Mouse (Mus musculus) hindbrain, embryonic 15.5 days (tissue): Measurements from ENCODE around the gene Tmem158. TPM values are rescaled to one million over a fixed set of nuclear protein-coding genes. Genes with fewer than 3 reads are reported as not detected.
A peak's percentile ranks its signal among the peaks of the same experiment; 100 is the strongest.

Source experiments
- ATAC-seq: fragments of 200-750 bp; cut with Nextera tagmentation; 2 replicates; pipeline ENCODE4 v1.8.0; 2017; ENCODE audit warnings: low read depth, moderate number of reproducible peaks, moderate TSS enrichment; ENCODE audit not compliant: low FRiP score
- H3K27ac ChIP-seq: fragments of 300-500 bp; sonication (generic); replicated peaks from 2 replicates; pipeline ENCODE4 v1.5.1; 2015; ENCODE audit warnings: mild to moderate bottlenecking, inconsistent platforms
- H3K27me3 ChIP-seq: fragments of 300-500 bp; sonication (generic); 2 replicates; pipeline ENCODE4 v1.6.1; 2015; ENCODE audit warnings: control low read depth, inconsistent platforms
- H3K36me3 ChIP-seq: fragments of 300-500 bp; sonication (generic); 2 replicates; pipeline ENCODE4 v1.6.1; 2015; ENCODE audit warnings: control low read depth, inconsistent platforms
- H3K4me1 ChIP-seq: fragments of 300-500 bp; sonication (generic); replicated peaks from 2 replicates; pipeline ENCODE4 v1.6.1; 2015; ENCODE audit warnings: control low read depth, inconsistent platforms
- H3K4me2 ChIP-seq: fragments of 300-500 bp; sonication (generic); 2 replicates; pipeline ENCODE4 v1.6.1; 2015; ENCODE audit warnings: moderate library complexity, mild to moderate bottlenecking, inconsistent platforms
- H3K4me3 ChIP-seq: fragments of 300-500 bp; sonication (generic); 2 replicates; pipeline ENCODE4 v1.5.1; 2015; ENCODE audit warnings: mild to moderate bottlenecking, inconsistent platforms
- H3K9ac ChIP-seq: fragments of 300-500 bp; sonication (generic); 2 replicates; pipeline ENCODE4 v1.6.1; 2015; ENCODE audit warnings: inconsistent platforms
- H3K9me3 ChIP-seq: fragments of 300-500 bp; sonication (generic); 2 replicates; pipeline ENCODE4 v1.6.1; 2016; ENCODE audit warnings: control low read depth, inconsistent platforms
- WGBS: fragments of 180-500 bp; shearing (Covaris S2); methylation state at CpG from one replicate; pipeline ENCODE4 v1.1.7; 2015; 5-methylcytosine and 5-hydroxymethylcytosine counted together
- polyA plus RNA-seq: library from polyadenylated mRNA; unstranded; fragments of >200 nt; fragmentation: Nextera tagmentation; extraction: Ambion mirVana; gene quantifications from 2 replicates; pipeline ENCODE4 v1.2.1, GENCODE M21; 2015

Tmem158 gene
- polyA plus RNA-seq, 1 experiment from 2014 or later, result 53.2 TPM

DNA sequence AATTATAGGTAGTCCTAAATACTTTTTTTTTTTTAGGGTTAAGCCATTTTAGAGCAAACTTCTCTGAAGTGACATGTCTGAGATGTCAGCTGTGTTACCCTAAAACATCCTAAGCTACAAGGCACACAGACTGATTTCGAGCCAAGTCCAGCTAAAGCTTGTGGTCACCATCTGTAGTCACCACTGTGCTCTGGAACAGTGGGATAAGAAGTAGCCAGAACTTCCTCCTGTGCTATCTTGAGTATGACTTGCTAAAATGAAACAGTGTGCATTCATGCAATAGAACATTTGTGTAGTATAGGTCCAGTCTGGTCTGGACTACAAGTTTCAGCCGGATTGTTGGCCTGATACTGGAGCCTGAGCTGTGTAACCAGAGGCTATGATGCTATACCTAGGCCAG, 14.8 kb upstream of the Tmem158 start:
- Histone ChIP-seq H3K27me3 (no peaks in the 10 kb centered on the region), H3K4me1 (no peaks in the 10 kb centered on the region), H3K4me3 (no peak overlapping the region), H3K36me3 (no peaks in the 10 kb centered on the region), H3K9me3 (no peaks in the 10 kb centered on the region), H3K9ac (no peak overlapping the region), H3K27ac (no peak overlapping the region), H3K4me2 (no peak overlapping the region)
- ATAC-seq, result no peak
- 94% methylated on average over 2 of the region's 2 CpGs for WGBS

DNA sequence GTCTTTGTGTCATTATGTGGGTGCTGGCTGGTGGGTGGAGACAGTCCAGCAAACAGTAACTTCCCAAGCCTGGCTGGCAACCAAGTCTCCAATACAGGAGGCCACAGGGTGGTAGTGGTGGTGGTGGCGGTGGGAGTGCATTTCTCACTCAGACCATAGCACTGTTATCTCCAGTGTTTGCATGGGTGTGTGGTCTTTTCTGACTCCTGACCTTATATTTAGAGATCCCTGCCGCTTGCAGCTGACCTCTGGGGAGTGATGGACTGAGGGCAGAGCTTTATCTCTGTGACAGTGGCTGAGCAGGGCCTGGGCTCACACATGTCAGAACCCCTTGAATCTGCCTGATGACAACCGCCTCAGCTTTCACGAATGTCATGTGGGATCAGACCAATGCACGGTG, 14.1 kb upstream of the Tmem158 start:
- Histone ChIP-seq H3K4me2 (no peak overlapping the region), H3K9ac (no peak overlapping the region), H3K36me3 (no peaks in the 10 kb centered on the region), H3K9me3 (no peaks in the 10 kb centered on the region), H3K27ac (no peak overlapping the region), H3K4me1 (no peaks in the 10 kb centered on the region), H3K4me3 (no peak overlapping the region), H3K27me3 (no peaks in the 10 kb centered on the region)
- no peak for ATAC-seq
- WGBS, result 85% methylated on average over 5 of the region's 5 CpGs

DNA sequence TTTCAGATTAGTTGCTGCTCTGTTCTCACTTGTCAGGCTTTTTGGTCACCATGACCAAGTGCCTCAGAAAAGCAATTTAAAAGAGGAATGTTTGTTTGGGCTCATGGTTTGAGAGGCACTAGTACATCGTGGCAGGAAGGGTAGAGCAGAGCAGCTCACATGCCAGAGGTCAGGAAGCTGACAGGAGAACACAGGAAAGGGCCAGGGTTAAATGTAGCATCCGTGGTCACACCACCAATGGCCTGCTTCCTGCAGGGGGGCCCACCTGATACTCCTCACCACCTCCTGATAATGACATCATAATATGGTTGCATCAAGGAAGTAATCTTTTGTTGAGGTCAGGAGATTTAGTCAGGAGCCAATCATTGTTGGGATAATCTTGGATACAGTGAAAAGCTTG, 13.3 kb upstream of the Tmem158 start:
- WGBS, result 50% methylated on average over 2 of the region's 2 CpGs
- Histone ChIP-seq H3K36me3 (no peaks in the 10 kb centered on the region), H3K9ac (no peak overlapping the region), H3K27ac (no peak overlapping the region), H3K9me3 (no peaks in the 10 kb centered on the region), H3K4me1 (no peaks in the 10 kb centered on the region), H3K27me3 (no peaks in the 10 kb centered on the region), H3K4me3 (no peak overlapping the region), H3K4me2 (no peak overlapping the region)
- no peak for ATAC-seq

DNA sequence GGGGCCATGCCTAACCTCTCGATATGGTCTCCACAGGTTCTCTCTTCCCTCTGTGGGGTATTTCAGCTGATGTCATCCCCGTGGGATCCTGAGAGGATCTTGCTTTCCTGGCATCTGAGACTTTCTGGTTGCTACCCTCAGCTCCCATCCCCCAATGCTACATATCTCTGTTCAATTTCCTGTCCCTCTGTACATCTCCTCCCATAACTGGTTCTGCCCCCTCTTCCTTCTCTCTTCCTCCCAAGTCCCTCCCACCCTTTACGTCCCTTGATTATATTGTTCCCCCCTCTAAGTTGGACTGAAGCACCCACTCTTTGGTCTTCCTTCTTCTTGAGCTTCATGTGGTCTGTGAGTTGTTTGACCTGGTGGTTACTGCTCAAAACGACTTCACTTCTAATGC, 11.0 kb upstream of the Tmem158 start:
- H3K9me3 ChIP-seq, result no peaks in the 10 kb centered on the region
- no peak for ATAC-seq
- H3K4me1 ChIP-seq, result no peaks in the 10 kb centered on the region
- WGBS, result 80% methylated on average over 4 of the region's 4 CpGs
- no peak overlapping the region for H3K27ac ChIP-seq
- no peak overlapping the region for H3K4me2 ChIP-seq
- no peak overlapping the region for H3K4me3 ChIP-seq
- H3K36me3 ChIP-seq, result no peaks in the 10 kb centered on the region
- H3K27me3 ChIP-seq, result no peaks in the 10 kb centered on the region
- no peak overlapping the region for H3K9ac ChIP-seq

DNA sequence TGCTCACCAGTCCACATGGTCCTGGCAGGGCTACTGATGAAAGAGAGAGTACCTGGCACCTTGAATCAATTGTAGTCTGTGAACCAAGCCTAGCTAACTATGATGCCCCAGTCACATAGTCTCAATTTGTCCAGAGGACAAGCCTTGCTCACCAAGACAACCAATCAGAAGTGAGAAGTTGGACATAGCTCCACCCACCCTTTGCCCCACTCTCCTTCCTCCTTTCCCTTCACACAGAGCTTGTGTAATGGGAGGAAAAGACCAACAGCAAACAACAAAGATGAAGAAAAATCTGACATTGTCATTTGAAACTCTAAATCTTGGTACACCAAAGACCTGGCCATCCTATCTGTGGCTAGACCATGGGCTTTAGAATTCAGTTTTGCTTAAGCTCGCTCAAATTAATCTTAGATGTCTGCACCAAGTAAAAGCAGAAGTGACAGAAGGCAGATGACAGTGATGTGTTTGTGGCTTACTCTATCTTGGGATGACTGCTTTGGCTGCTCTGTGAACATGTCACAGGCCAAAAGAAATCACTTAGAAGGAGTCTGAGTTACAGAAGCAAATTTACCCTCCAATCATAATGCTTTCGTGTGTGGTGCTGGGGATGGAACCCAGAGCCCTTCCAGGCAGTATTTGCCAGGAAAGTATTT, 9.5 kb upstream of the Tmem158 start:
- Histone ChIP-seq H3K9me3 (no peaks in the 10 kb centered on the region), H3K27me3 (no peaks in the 10 kb centered on the region), H3K4me1 (no peaks in the 10 kb centered on the region), H3K4me2 (no peak overlapping the region), H3K36me3 (no peaks in the 10 kb centered on the region), H3K4me3 (no peak overlapping the region), H3K27ac (no peak overlapping the region), H3K9ac (no peak overlapping the region)
- ATAC-seq, result no peak
- WGBS, result 96% methylated on average over 2 of the region's 2 CpGs

DNA sequence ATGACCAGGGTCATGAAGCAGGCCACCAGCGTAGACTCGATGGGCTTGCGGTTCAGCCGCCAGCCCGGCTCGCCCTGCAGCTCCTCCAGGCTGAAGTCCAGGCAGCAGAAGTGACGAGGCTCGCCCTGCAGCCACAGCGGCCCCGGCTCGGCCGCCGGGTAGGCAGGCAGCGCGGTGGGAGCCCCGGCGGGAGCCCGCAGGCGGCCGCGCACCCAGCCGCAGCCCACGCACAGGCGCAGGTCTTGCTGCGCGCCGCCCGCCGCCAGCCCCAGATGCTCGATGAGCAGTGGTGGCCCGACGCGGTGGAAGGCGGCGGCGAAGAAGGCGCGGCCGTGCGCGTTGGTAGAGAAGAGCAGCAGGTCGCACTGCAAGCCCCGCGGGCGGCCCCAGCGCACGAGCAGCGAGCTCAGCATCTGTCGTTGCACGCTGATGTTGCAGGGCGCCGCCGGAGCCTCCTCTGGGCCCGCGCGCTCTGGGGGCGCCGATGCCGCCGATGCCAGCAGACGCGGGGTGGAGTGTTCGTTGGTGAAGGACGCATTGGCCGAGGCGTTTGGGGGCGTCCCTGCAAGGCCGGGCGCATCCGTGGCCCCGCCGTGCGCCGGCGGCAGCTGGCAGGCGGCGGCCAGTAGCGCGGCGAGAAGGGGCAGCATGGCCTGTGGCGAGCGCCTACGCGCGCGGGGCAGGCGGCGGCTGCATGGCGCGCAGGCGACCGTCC, 511 bp downstream of the Tmem158 start:
- H3K4me2 ChIP-seq, result peak overlapping the region; percentile 75
- H3K36me3 ChIP-seq, result no peaks in the 10 kb centered on the region
- no peaks in the 10 kb centered on the region for H3K9me3 ChIP-seq
- peak overlapping the region; percentile 83 for H3K4me3 ChIP-seq
- H3K9ac ChIP-seq, result peak overlapping the region; percentile 66
- H3K4me1 ChIP-seq, result peaks cover 13% of the 10 kb centered on the region; the same call in 1 of the 2 replicates
- WGBS, result under 1% methylated on average over 77 of the region's 92 CpGs
- ATAC-seq, result peak; percentile 84
- peak overlapping the region; percentile 84 for H3K27ac ChIP-seq
- peaks cover 12% of the 10 kb centered on the region; the same call in 1 of the 2 replicates for H3K27me3 ChIP-seq

DNA sequence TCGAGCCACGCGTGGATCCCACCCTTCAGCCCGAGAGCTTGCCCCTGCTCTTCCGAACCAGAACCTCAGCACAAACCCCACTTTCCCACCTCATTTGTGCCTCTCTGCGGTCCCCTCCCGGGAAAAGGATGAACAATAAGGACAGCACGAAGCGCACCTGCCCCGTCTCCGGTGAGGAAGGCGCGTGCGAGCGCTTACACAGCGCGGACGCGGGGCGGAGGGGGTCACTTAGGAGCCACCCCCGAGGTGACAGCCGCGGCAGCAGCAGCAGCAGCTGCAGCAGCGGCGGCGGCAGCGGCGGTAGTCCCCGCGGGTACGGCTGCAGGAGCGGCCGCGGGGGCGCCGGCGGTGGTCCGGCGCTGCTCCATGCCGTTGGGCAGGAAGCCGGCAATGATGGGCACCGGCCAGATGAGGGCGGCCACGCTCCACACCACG, 1.1 kb downstream of the Tmem158 start:
- under 1% methylated on average over 39 of the region's 45 CpGs for WGBS

DNA sequence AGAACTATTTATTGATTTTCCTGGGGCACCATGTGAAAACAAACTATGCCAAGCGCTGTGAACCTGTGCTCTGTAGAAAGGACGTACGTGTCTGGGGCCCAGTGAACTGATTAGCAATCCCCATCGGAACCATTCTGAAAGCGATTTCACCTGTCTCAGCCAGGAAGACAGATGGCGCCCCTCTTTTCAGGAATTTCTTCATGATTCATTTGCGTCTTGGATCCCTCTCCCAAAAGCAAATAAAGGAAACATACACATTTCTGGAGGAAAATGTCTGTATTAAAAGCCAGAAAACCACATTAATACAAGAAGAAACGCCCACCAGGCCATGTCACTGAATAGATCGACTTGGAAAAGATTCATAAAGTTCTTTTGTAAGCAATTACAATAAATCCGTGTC, 1.8 kb downstream of the Tmem158 start:
- no peak for ATAC-seq
- Histone ChIP-seq H3K4me1 (peaks cover 13% of the 10 kb centered on the region; the same call in 1 of the 2 replicates), H3K27ac (peak overlapping the region; percentile 84; the same call in 1 of the 2 replicates), H3K4me2 (peak overlapping the region; percentile 75), H3K4me3 (peak overlapping the region; percentile 83), H3K9me3 (no peaks in the 10 kb centered on the region), H3K36me3 (no peaks in the 10 kb centered on the region), H3K9ac (peak overlapping the region; percentile 66; the same call in 1 of the 2 replicates), H3K27me3 (peaks cover 12% of the 10 kb centered on the region; the same call in 1 of the 2 replicates)
- WGBS, result 19% methylated on average over 10 of the region's 10 CpGs

More for the DNA sequence above, 1.1 kb downstream of the Tmem158 start:
- Histone ChIP-seq H3K9me3 (no peaks in the 10 kb centered on the region), H3K36me3 (no peaks in the 10 kb centered on the region), H3K4me3 (peak overlapping the region; percentile 83), H3K27me3 (peaks cover 12% of the 10 kb centered on the region; the same call in 1 of the 2 replicates), H3K27ac (peak overlapping the region; percentile 84), H3K4me2 (peak overlapping the region; percentile 75), H3K4me1 (peaks cover 13% of the 10 kb centered on the region; the same call in 1 of the 2 replicates), H3K9ac (peak overlapping the region; percentile 66)
- ATAC-seq, result peak; percentile 52; the same call in 1 of the 2 replicates

DNA sequence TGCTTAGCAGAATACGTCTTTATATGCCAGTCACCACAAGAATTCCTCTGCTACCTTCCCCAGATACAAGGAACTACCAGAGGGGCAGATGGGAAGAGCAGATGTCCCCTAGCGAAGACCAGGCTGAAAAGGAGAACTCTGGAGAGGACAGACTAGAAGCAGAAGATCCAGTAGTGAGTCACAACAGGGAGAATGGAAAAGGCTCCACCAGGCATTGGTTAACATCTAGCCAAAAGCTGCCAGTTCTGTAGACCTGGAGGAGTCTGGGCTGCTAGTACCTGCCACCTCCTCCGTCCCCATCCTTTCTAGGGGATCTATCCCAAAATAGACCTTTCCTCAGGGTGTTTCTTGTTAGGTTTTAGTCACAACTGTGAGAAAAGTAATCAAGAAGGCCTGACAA, 4.8 kb downstream of the Tmem158 start:
- no peak for ATAC-seq
- H3K4me2 ChIP-seq, result no peak overlapping the region
- no peak overlapping the region for H3K27ac ChIP-seq
- no peaks in the 10 kb centered on the region for H3K36me3 ChIP-seq
- WGBS, result 91% methylated on average over 3 of the region's 3 CpGs
- H3K4me1 ChIP-seq, result peaks cover 9% of the 10 kb centered on the region; the same call in 1 of the 2 replicates
- H3K9ac ChIP-seq, result no peak overlapping the region
- H3K27me3 ChIP-seq, result 0 out of 2 replicates have a peak, but pooled peaks cover 4% of the 10 kb centered on the region
- no peaks in the 10 kb centered on the region for H3K9me3 ChIP-seq
- no peak overlapping the region for H3K4me3 ChIP-seq

DNA sequence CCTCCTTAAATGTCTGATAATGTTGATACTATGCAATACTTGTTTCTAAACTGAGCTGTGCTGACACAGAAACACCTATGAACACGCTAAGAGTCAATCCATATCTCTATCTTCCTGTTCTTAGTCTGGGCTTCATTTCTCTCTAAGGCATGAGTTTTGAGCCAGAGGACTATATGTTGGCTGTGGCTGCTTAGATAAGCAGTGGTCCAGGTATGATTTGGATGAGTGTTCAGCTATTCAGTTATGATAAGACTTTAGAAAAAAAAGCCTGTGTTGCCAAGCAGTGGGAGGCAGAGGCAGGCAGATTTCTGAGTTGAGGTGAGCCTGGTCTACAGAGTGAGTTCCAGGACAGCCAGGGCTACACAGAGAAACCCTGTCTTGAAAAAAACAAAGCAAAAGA, 12.6 kb downstream of the Tmem158 start:
- 91% methylated on average over 1 of the region's 1 CpGs for WGBS
- H3K9me3 ChIP-seq, result no peaks in the 10 kb centered on the region
- no peaks in the 10 kb centered on the region for H3K27me3 ChIP-seq
- H3K4me2 ChIP-seq, result no peak overlapping the region
- no peak for ATAC-seq
- H3K4me1 ChIP-seq, result no peaks in the 10 kb centered on the region
- H3K9ac ChIP-seq, result no peak overlapping the region
- H3K4me3 ChIP-seq, result no peak overlapping the region
- H3K27ac ChIP-seq, result no peak overlapping the region
- no peaks in the 10 kb centered on the region for H3K36me3 ChIP-seq

DNA sequence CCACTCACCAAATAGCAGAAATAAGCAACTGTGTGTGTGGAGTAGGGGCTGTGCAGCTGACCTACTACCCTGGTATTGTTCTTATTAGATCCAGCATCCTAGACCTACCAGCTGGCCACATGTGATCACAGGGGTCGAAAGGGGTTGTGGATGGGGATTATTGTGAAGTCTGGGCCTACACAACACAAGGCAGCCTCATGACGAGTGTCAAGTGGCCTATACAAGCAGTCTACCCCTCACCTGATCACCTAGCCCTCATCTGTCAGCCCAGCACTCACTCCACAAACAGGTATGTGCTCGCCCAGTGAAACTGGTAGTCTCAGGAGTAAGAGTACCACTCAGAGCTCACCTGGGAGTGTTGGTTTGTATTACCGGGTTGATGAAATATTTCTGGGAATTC, 15.4 kb downstream of the Tmem158 start:
- WGBS, result 79% methylated on average over 4 of the region's 4 CpGs

DNA sequence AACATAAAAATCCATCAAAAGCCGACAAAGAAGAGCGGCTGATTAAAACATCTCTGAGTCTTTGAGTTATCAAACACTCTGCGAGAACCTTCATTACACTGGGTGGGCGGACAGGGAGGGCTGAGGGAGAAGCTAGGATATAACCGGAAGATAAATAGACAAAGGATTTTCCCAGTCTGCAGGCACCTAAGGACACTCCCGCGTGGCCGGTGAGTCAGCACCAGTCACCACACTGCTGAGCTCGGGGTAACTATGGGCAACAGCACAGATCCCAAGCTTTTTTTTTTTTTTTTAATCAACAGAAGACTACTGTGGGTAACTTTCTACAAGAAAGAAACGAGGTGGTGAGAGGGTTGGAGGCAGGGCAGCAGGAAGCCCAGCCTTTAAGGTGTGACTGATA, 16.6 kb downstream of the Tmem158 start:
- no peaks in the 10 kb centered on the region for H3K4me1 ChIP-seq
- H3K36me3 ChIP-seq, result no peaks in the 10 kb centered on the region
- no peak overlapping the region for H3K4me2 ChIP-seq
- H3K27ac ChIP-seq, result no peak overlapping the region
- no peak for ATAC-seq
- WGBS, result 64% methylated on average over 10 of the region's 10 CpGs
- no peaks in the 10 kb centered on the region for H3K9me3 ChIP-seq
- no peaks in the 10 kb centered on the region for H3K27me3 ChIP-seq
- H3K4me3 ChIP-seq, result no peak overlapping the region
- H3K9ac ChIP-seq, result no peak overlapping the region

More for the DNA sequence above, 15.4 kb downstream of the Tmem158 start:
- no peak for ATAC-seq
- Histone ChIP-seq H3K4me1 (no peaks in the 10 kb centered on the region), H3K27ac (no peak overlapping the region), H3K9me3 (no peaks in the 10 kb centered on the region), H3K36me3 (no peaks in the 10 kb centered on the region), H3K4me2 (no peak overlapping the region), H3K9ac (no peak overlapping the region), H3K4me3 (no peak overlapping the region), H3K27me3 (no peaks in the 10 kb centered on the region)
